Mouse (Mus musculus) lung, embryonic 14.5 days (tissue): ENCODE measurements around the gene Tekt1. TPM values are rescaled to one million over a fixed set of nuclear protein-coding genes. Genes with fewer than 3 reads are reported as not detected.
A peak's percentile ranks its signal among the peaks of the same experiment; 100 is the strongest.

Experiments
- ATAC-seq: fragments of 200-750 bp; cut with Nextera tagmentation; 2 replicates; pipeline ENCODE4 v1.8.0; 2017; ENCODE audit warnings: mild to moderate bottlenecking, moderate TSS enrichment, moderate library complexity; ENCODE audit not compliant: insufficient read depth
- DNase-seq: peaks from one replicate; pipeline ENCODE4 v3.0.0-alpha.2; 2015
- H3K27ac ChIP-seq: fragments of 300-500 bp; sonication (generic); 2 replicates; pipeline ENCODE4 v1.5.1; 2014; ENCODE audit warnings: low read depth, mild to moderate bottlenecking, moderate library complexity
- H3K27me3 ChIP-seq: fragments of 300-500 bp; sonication (generic); 2 replicates; pipeline ENCODE4 v1.6.1; 2014; ENCODE audit warnings: low read length, control low read depth; ENCODE audit not compliant: insufficient read depth
- H3K36me3 ChIP-seq: fragments of 300-500 bp; sonication (generic); 2 replicates; pipeline ENCODE4 v1.6.1; 2014; ENCODE audit warnings: control low read depth; ENCODE audit not compliant: insufficient read depth
- H3K4me1 ChIP-seq: fragments of 300-500 bp; sonication (generic); 2 replicates; pipeline ENCODE4 v1.6.1; 2014; ENCODE audit warnings: antibody characterized with exemption, control low read depth; ENCODE audit not compliant: insufficient read depth
- H3K4me2 ChIP-seq: fragments of 300-500 bp; sonication (generic); 2 replicates; pipeline ENCODE4 v1.6.1; 2014; ENCODE audit warnings: mild to moderate bottlenecking
- H3K4me3 ChIP-seq: fragments of 300-500 bp; sonication (generic); 2 replicates; pipeline ENCODE4 v1.5.1; 2014; ENCODE audit warnings: low read depth, low read length
- H3K9ac ChIP-seq: fragments of 300-500 bp; sonication (generic); 2 replicates; pipeline ENCODE4 v1.6.1; 2014
- H3K9me3 ChIP-seq: fragments of 300-500 bp; sonication (generic); 2 replicates; pipeline ENCODE4 v1.6.1; 2016; ENCODE audit warnings: low read depth, low read length, control low read depth
- CTCF ChIP-seq: IDR thresholded peaks from 2 replicates; pipeline ENCODE4 v1.5.1; 2016; ENCODE audit warnings: antibody characterized with exemption, low read depth
- WGBS: fragments of 180-500 bp; shearing (Covaris S2); extraction: QIAGEN DNeasy Blood & Tissue Kit; methylation state at CpG from one replicate; pipeline ENCODE4 v1.1.7; 2014; 5-methylcytosine and 5-hydroxymethylcytosine counted together
- polyA plus RNA-seq: library from polyadenylated mRNA; unstranded; fragments of >200 nt; fragmentation: Nextera tagmentation; extraction: Ambion mirVana; gene quantifications from 2 replicates; pipeline ENCODE4 v1.2.1, GENCODE M21; 2014

The Tekt1 gene
- polyA plus RNA-seq, 1 experiment from 2014 or later = 6.1 TPM

DNA sequence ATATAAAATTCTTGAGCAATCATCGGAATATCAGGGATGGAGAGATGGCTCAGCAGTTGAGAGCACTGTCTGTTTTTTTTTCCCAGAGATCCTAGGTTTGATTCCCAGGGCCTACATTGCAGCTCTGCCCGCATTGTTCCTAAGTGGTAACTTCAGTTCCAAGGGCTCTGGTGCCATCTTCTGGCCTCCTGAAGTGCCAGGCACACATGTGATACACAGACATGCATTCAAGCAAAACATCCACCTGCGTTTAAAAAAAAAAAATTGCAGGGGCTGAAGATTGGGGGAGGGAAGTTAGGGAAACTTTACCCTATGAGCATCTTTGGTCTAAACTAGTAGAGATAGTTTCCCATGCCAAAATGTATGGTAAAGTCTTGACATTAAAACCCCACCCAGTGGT is 37.8 kb downstream of the Tekt1 start:
- H3K9ac ChIP-seq = no peak overlapping the region
- H3K4me1 ChIP-seq = no peaks in the 10 kb centered on the region
- no peaks in the 10 kb centered on the region for H3K36me3 ChIP-seq
- no peaks in the 10 kb centered on the region for H3K9me3 ChIP-seq
- ATAC-seq (no peak), DNase-seq (no peak)
- 68% methylated on average over 3 of the region's 3 CpGs for WGBS
- peak; percentile 29 for TF ChIP-seq CTCF
- no peaks in the 10 kb centered on the region for H3K27me3 ChIP-seq
- H3K27ac ChIP-seq = no peak overlapping the region
- H3K4me2 ChIP-seq = no peak overlapping the region
- no peak overlapping the region for H3K4me3 ChIP-seq

DNA sequence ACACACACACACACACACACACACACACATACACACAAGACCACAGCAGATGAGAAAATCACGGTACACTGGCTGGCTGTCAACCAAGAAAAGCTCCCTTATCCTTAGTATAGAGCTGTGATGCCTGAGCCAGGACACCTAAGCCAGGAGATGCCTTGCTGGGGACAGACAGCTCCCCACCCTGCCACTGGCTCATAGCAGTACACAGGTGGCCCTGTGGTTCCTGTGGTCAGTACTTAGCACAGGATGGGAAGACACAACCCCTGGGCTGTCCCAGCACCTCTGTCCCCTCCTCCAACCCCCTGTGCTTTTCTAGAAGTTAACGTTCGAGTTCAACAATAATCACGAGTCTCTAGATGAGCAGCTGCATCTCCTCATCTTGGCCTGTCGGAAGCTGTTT is 44.2 kb downstream of the Tekt1 start:
- ATAC-seq (no peak), DNase-seq (no peak)
- no peak overlapping the region for H3K9ac ChIP-seq
- H3K27me3 ChIP-seq = peaks cover 28% of the 10 kb centered on the region
- TF ChIP-seq CTCF = no peak
- no peaks in the 10 kb centered on the region for H3K4me1 ChIP-seq
- H3K27ac ChIP-seq = no peak overlapping the region
- H3K9me3 ChIP-seq = no peaks in the 10 kb centered on the region
- no peak overlapping the region for H3K4me2 ChIP-seq
- H3K4me3 ChIP-seq = no peak overlapping the region
- WGBS = 51% methylated on average over 5 of the region's 5 CpGs
- no peaks in the 10 kb centered on the region for H3K36me3 ChIP-seq

DNA sequence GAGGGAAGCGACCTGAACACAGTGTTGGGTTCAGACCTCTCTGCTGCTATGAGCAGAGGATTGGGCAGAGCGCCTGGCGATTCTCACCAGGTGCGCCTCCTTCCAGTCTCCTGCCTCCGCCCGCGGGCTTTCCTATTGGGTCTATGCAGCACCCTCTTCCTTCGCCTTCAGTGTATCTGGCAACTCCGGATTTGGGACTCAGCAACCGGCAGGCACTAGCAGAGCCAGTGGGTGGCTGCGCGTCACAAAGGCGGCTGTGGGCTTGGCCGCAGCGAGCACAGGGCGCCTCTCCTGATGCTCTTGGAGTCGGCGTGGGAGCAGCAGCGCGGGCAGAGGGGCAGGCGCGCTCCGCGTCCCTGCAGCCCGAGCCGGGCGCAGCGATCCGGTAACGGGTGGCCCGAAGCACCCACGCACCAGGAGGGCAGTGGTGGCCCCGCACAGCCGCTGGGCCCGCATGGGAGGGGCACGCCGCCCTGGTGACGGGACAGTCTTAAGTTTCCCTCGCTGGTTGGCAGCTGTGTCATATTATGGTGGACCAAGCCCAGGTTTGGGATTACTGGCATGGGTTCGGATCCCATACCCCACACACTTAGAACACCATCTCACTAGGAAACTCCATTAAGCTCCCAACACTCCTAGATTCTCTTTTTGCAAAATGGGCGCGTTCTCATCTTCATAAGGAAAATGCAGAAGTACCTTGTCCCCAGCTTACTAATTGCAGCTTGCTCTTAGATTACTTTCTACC is 47.9 kb downstream of the Tekt1 start, which contains the start of gene Fbxo39:
Fbxo39 (plus strand) TSS at position 294 of the 745 bp plus-strand sequence.
- DNase-seq (no peak), ATAC-seq (no peak)
- H3K4me2 ChIP-seq = peak within 1 kb of the TSS; percentile 50
- H3K4me1 ChIP-seq = no peaks in the 10 kb centered on the region
- 9% methylated on average over 42 of the region's 42 CpGs for WGBS
- H3K4me3 ChIP-seq = peak within 1 kb of the TSS; percentile 23
- H3K27ac ChIP-seq = no peak within 1 kb of the TSS
- no peaks in the 10 kb centered on the region for H3K9me3 ChIP-seq
- peaks cover 28% of the 10 kb centered on the region for H3K27me3 ChIP-seq
- no peaks in the 10 kb centered on the region for H3K36me3 ChIP-seq
- TF ChIP-seq CTCF = no peak
- no peak within 1 kb of the TSS; the same call in 1 of the 2 replicates for H3K9ac ChIP-seq

DNA sequence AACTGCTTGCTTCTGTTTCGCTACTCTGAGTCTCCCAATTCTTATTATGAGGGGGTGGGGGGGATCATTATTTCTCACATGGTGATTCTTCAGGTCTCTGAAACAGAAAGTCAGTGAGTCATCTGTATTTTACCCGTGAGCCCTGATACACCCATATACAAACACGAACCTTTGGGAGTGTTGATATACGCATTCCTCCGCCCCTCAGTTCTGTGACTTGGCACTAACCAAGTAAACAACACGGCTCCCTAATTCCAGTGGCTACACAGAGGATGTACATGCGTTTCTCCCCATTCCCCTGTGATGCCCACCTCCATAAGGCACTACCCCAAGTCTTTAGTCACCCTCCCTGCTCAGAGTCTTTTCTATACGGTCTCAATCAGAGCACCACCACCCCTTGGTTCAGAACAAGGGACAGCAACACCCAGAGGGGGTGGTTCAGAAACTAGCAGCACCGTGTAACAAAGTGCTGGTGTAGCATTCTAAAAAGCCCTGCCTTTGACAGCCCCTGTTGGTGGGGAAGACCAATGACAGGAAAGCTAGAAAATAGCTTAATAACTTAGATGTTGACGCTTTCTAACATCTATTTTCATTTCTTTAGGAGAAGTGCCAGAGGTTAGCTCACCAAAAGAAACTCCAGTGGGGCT is 50.8 kb downstream of the Tekt1 start:
- H3K4me2 ChIP-seq = no peak overlapping the region

DNA sequence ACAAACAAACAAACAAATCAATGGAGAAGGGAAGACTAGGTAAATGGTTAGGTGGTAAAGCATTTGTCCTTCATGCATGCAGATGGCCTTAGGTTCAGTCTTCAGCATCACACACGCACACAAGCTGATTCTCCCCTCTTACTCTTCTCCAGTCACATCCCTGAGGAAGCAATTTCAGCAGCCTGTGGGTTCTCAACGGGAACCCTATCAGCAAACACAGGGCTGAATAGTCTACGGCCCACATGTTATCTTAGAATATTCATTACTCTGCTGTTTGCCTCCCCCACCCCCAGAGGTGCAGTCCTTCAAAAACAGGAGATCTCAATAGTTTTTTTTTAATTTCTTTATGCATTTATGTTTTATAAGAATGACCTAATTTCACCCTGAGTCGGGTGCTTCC is 51.8 kb downstream of the Tekt1 start:
- H3K27me3 ChIP-seq = peaks cover 24% of the 10 kb centered on the region
- no peak overlapping the region for H3K27ac ChIP-seq
- 65% methylated on average over 4 of the region's 4 CpGs for WGBS
- ATAC-seq (no peak), DNase-seq (no peak)
- H3K4me1 ChIP-seq = no peaks in the 10 kb centered on the region
- no peak overlapping the region for H3K4me3 ChIP-seq
- H3K9me3 ChIP-seq = no peaks in the 10 kb centered on the region
- no peak overlapping the region for H3K4me2 ChIP-seq
- no peak overlapping the region for H3K9ac ChIP-seq
- no peak for TF ChIP-seq CTCF
- H3K36me3 ChIP-seq = no peaks in the 10 kb centered on the region

More for the DNA sequence above, 50.8 kb downstream of the Tekt1 start:
- TF ChIP-seq CTCF = no peak
- Histone ChIP-seq H3K27me3 (peaks cover 28% of the 10 kb centered on the region), H3K27ac (no peak overlapping the region), H3K4me3 (no peak overlapping the region), H3K4me1 (no peaks in the 10 kb centered on the region), H3K36me3 (no peaks in the 10 kb centered on the region), H3K9me3 (no peaks in the 10 kb centered on the region), H3K9ac (no peak overlapping the region)
- no peak for ATAC-seq
- WGBS = 65% methylated on average over 10 of the region's 10 CpGs
- no peak for DNase-seq

DNA sequence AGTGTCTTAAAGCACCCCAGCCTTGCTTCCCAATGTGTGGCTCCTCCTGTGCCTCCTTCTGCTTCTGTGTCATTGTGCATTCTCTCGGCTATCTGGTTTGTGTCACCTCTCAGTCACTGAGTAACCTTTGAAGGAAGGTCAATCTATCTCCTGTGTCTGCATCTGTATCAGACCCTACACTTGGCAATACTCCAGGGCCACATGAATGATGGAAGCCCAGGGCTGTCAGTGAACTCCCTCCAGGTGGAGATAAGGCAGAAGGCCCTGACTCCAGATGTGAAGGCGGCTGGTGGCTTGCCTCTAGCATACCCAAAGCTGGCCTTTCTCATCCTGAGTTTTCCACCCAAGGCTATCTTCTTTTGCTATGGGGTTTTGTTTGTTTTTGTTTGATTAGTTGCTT is 53.3 kb downstream of the Tekt1 start:
- TF ChIP-seq CTCF = no peak
- Histone ChIP-seq H3K27me3 (peaks cover 9% of the 10 kb centered on the region), H3K27ac (no peak overlapping the region), H3K4me1 (no peaks in the 10 kb centered on the region), H3K9me3 (no peaks in the 10 kb centered on the region), H3K4me2 (no peak overlapping the region), H3K9ac (no peak overlapping the region), H3K4me3 (no peak overlapping the region), H3K36me3 (no peaks in the 10 kb centered on the region)
- no peak for DNase-seq
- WGBS = 26% methylated on average over 2 of the region's 2 CpGs
- no peak for ATAC-seq

DNA sequence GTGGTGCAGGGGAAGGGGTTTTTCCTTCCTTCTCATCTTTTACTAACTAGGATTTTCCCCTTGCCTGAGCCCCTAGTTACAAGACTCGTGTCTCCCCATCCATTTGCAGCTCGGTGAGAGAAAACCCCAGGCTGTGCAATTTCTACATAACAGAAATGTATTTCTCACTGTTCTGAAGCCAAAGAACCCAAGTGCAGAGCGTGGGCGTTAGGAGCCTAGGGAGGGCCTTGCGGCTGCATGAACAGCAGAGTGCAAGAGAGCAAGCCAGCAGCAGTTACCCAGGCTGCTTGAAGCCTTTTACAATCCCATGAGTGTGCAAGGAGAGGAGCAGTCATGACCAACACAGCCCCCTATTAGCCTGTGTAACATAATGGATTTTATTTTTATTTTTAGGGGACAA is 54.8 kb downstream of the Tekt1 start:
- Histone ChIP-seq H3K27ac (no peak overlapping the region), H3K27me3 (no peaks in the 10 kb centered on the region), H3K9ac (no peak overlapping the region), H3K36me3 (no peaks in the 10 kb centered on the region), H3K4me3 (no peak overlapping the region), H3K9me3 (no peaks in the 10 kb centered on the region), H3K4me1 (no peaks in the 10 kb centered on the region), H3K4me2 (no peak overlapping the region)
- 70% methylated on average over 5 of the region's 5 CpGs for WGBS
- no peak for TF ChIP-seq CTCF
- no peak for DNase-seq
- no peak for ATAC-seq
